Mouse (Mus musculus) C3H10T1/2 (cell line): ENCODE data around the gene Tff3. TPM values are rescaled to one million over a fixed set of nuclear protein-coding genes. Genes with fewer than 3 reads are reported as not detected.

Source experiments
- polyA plus RNA-seq, 2 experiments: library from polyadenylated mRNA; unstranded; fragments of >200 nt; fragmentation: generic; extraction: Trizol; gene quantifications; one replicate each; pipeline ENCODE4 v1.2.1; 2012; ENCODE audit warnings: missing spikeins in 2 of 2

The Tff3 gene
- not detected for polyA plus RNA-seq

GRCm38 (mm10) chr17:31129452-31129851 lies at the start of gene Tff3:
Gene Tff3 (minus strand): TSS chr17:31129646.

GRCm38 (mm10) chr17:31165127-31165526 lies 35.7 kb upstream of the Tff3 start, which contains the start of gene Tff1:
Gene Tff1 (minus strand): TSS chr17:31165277.

GRCm38 (mm10) chr17:31144040-31145037 lies 14.9 kb upstream of the Tff3 start, which contains the start of gene Tff2:
Gene Tff2 (minus strand): TSS chr17:31144282.

Other genes starting within 250 kb of the Tff3 start
- under 1 TPM in 1 of 2 experiments, not detected in 1; 0.01 TPM for gene Glp1r, start 227.8 kb downstream of the Tff3 start, polyA plus RNA-seq
- under 1 TPM in 1 of 2 experiments, not detected in 1; 0.06 TPM for gene Umodl1, start 175.0 kb downstream of the Tff3 start, polyA plus RNA-seq
- gene Abcg1, start 72.0 kb downstream of the Tff3 start, polyA plus RNA-seq, result under 1 TPM; 0.04 to 0.11 TPM
- gene Tff2, start 14.6 kb upstream of the Tff3 start, polyA plus RNA-seq, result not detected
- gene Tff1, start 35.6 kb upstream of the Tff3 start, polyA plus RNA-seq, result not detected
- not detected for gene Tmprss3, start 69.3 kb upstream of the Tff3 start, polyA plus RNA-seq
- under 1 TPM in 1 of 2 experiments, not detected in 1; 0.02 TPM for gene Ubash3a, start 78.2 kb upstream of the Tff3 start, polyA plus RNA-seq
- gene Rsph1, start 147.7 kb upstream of the Tff3 start, polyA plus RNA-seq, result 1 to 10 TPM; 2.2 to 5.0 TPM
- under 1 TPM; 0.58 to 0.87 TPM for gene Slc37a1, start 157.1 kb upstream of the Tff3 start, polyA plus RNA-seq